Mouse (Mus musculus): ENCODE data around the gene Cideb. TPM values are rescaled to one million over a fixed set of nuclear protein-coding genes. Genes with fewer than 3 reads are reported as not detected.

Cideb gene
- polyA plus RNA-seq, 1 experiment: 3.3 TPM

GRCm38 (mm10) chr14:55782361-55782960 lies 24.2 kb upstream of the Cideb start:
- TF ChIP-seq FLI1 (IDR thresholded peaks at IDR 0.05; ENCODE audit: low read length): no peak
- no peak for TF ChIP-seq GATA1 (IDR thresholded peaks at IDR 0.05; ENCODE audit: borderline replicate concordance, low read length)
- peaks cover 36% of the 10 kb centered on the region for H3K27me3 ChIP-seq (replicated peaks)
- H3K4me3 ChIP-seq (replicated peaks): no peak overlapping the region
- peaks cover 39% of the 10 kb centered on the region for H3K4me1 ChIP-seq
- H3K9me3 ChIP-seq: no peaks in the 10 kb centered on the region
- peaks cover 32% of the 10 kb centered on the region for H3K36me3 ChIP-seq (replicated peaks; ENCODE audit: low read length)

DNA sequence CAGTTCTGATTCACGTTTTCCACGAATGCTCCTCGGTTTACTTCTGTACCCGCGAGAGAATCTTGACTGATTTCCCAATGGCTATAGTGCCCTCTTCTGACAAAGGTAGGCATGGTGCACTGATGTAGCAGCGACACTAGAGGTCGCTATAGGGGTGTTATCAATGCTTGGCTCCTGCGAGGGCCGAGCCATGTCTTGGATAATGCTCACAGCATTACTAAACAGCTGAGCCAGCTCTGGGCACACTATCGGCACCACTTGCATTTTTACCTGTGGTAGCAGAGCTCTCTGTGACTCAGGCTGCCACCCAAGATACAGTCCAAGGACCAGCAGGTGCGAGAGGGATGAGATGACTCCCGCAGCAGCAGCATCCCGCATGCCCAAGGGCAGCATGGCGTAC lies 23.1 kb upstream of the Cideb start:
- Histone ChIP-seq H3K4me1 (peaks cover 42% of the 10 kb centered on the region), H3K4me3 (replicated peaks) (peak overlapping the region; percentile 84), H3K36me3 (replicated peaks; ENCODE audit: low read length) (peaks cover 20% of the 10 kb centered on the region), H3K9me3 (no peaks in the 10 kb centered on the region), H3K27me3 (replicated peaks) (peaks cover 36% of the 10 kb centered on the region)
- no peak for TF ChIP-seq GATA1 (IDR thresholded peaks at IDR 0.05; ENCODE audit: borderline replicate concordance, low read length)
- no peak for TF ChIP-seq FLI1 (IDR thresholded peaks at IDR 0.05; ENCODE audit: low read length)

- no peaks in the 10 kb centered on the region for H3K9me3 ChIP-seq
- H3K27me3 ChIP-seq (replicated peaks): peaks cover 37% of the 10 kb centered on the region
- TF ChIP-seq GATA1 (IDR thresholded peaks at IDR 0.05; ENCODE audit: borderline replicate concordance, low read length) (no peak), FLI1 (IDR thresholded peaks at IDR 0.05; ENCODE audit: low read length) (no peak)
- no peak overlapping the region for H3K4me3 ChIP-seq (replicated peaks)
- peaks cover 14% of the 10 kb centered on the region for H3K36me3 ChIP-seq (replicated peaks; ENCODE audit: low read length)
- peaks cover 42% of the 10 kb centered on the region for H3K4me1 ChIP-seq
Observed at GRCm38 (mm10) chr14:55780736-55781135, 22.5 kb upstream of the Cideb start.

DNA sequence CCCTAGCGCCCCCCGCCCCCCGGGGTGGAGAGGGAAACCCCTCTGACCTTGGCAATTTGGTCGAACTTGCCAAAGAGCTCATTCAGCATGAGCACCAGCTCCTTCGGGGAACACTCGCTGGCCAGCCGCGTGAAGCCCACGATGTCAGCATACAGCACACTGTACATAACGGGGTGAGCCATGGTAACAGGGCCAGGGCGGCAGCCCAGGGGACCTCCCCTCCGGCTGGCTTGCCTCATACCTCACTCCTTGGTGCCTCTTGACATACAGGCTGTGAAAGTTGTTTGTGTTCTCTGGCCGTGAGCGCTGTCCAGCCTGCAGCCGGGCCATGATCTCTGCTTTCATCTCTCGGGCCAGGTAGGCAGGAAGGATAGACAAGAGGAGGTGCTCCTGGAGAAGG lies 21.4 kb upstream of the Cideb start:
- Histone ChIP-seq H3K4me1 (peaks cover 42% of the 10 kb centered on the region), H3K27me3 (replicated peaks) (peaks cover 44% of the 10 kb centered on the region), H3K4me3 (replicated peaks) (no peak overlapping the region), H3K9me3 (no peaks in the 10 kb centered on the region), H3K36me3 (replicated peaks; ENCODE audit: low read length) (peaks cover 4% of the 10 kb centered on the region)
- TF ChIP-seq GATA1 (IDR thresholded peaks at IDR 0.05; ENCODE audit: borderline replicate concordance, low read length) (no peak), FLI1 (IDR thresholded peaks at IDR 0.05; ENCODE audit: low read length) (no peak)

GRCm38 (mm10) chr14:55778686-55779085 lies 20.4 kb upstream of the Cideb start:
- Histone ChIP-seq H3K4me3 (replicated peaks) (no peak overlapping the region), H3K4me1 (peaks cover 50% of the 10 kb centered on the region), H3K36me3 (replicated peaks; ENCODE audit: low read length) (no peaks in the 10 kb centered on the region), H3K9me3 (no peaks in the 10 kb centered on the region), H3K27me3 (replicated peaks) (peaks cover 50% of the 10 kb centered on the region)
- no peak for TF ChIP-seq GATA1 (IDR thresholded peaks at IDR 0.05; ENCODE audit: borderline replicate concordance, low read length)
- TF ChIP-seq FLI1 (IDR thresholded peaks at IDR 0.05; ENCODE audit: low read length): no peak

- Histone ChIP-seq H3K27me3 (replicated peaks) (peaks cover 51% of the 10 kb centered on the region), H3K4me3 (replicated peaks) (peak overlapping the region; percentile 15), H3K36me3 (replicated peaks; ENCODE audit: low read length) (no peaks in the 10 kb centered on the region), H3K4me1 (peaks cover 46% of the 10 kb centered on the region), H3K9me3 (no peaks in the 10 kb centered on the region)
- no peak for TF ChIP-seq FLI1 (IDR thresholded peaks at IDR 0.05; ENCODE audit: low read length)
- no peak for TF ChIP-seq GATA1 (IDR thresholded peaks at IDR 0.05; ENCODE audit: borderline replicate concordance, low read length)
Observed at GRCm38 (mm10) chr14:55777806-55778205, 19.5 kb upstream of the Cideb start.

- H3K9me3 ChIP-seq: no peaks in the 10 kb centered on the region
- H3K36me3 ChIP-seq (replicated peaks; ENCODE audit: low read length): no peaks in the 10 kb centered on the region
- no peak for TF ChIP-seq FLI1 (IDR thresholded peaks at IDR 0.05; ENCODE audit: low read length)
- peaks cover 44% of the 10 kb centered on the region for H3K4me1 ChIP-seq
- H3K27me3 ChIP-seq (replicated peaks): peaks cover 52% of the 10 kb centered on the region
- H3K4me3 ChIP-seq (replicated peaks): no peak overlapping the region
Observed at GRCm38 (mm10) chr14:55777176-55777575, 18.9 kb upstream of the Cideb start.

DNA sequence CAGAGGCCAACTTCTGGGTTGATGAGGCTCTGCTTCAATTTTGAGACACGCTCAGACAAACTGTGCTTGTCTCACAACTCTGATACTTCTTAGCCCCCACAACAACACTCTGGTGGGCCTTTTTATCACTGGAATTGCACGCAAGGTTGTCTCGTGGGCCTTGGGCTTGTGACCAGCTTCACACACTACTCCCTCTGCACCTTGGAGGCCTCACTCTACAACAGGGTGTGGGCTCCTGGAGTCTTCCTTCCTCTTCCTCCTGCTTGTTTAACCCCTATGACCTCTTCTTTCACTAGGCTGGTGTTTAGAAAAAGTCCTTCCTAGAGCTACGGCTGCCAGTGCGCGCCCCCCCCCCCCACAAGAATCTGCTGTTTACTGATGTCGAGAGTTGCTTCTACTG lies 18.5 kb upstream of the Cideb start:
- no peak for TF ChIP-seq FLI1 (IDR thresholded peaks at IDR 0.05; ENCODE audit: low read length)
- peaks cover 53% of the 10 kb centered on the region for H3K27me3 ChIP-seq (replicated peaks)

DNA sequence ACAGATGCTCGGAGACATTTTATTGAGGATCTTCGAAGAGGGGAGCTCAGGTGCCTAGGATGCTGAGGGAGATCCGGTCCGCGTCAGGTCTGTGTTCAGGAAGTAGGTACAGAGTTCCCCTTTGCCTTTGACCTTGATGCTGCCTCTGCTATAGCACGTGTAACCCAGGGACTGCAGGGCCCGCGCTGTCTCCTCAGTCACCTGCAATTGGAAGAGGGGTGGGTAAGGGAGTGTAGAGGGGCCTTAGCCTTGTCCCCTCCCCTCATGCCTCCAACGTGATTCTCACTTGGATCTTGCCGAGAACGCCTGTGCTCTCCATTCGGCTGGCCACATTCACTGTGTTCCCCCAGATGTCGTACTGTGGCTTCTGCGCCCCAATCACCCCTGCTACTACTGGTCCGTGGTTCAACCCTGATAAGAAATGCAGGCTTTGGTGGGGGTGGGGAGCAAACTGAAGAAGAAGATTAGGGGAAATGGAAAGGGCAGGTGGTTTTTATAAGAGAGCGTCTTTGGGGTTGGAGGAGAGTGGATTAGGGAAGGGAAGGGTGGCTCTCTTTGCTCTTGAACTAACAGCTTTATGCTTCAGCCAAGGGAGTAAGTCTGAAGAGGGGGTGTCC lies 10.9 kb upstream of the Cideb start:
- Histone ChIP-seq H3K4me3 (replicated peaks) (peak overlapping the region; percentile 6), H3K27me3 (replicated peaks) (peaks cover 58% of the 10 kb centered on the region), H3K36me3 (replicated peaks; ENCODE audit: low read length) (no peaks in the 10 kb centered on the region), H3K9me3 (no peaks in the 10 kb centered on the region), H3K4me1 (peaks cover 73% of the 10 kb centered on the region)
- no peak for TF ChIP-seq GATA1 (IDR thresholded peaks at IDR 0.05; ENCODE audit: borderline replicate concordance, low read length)
- TF ChIP-seq FLI1 (IDR thresholded peaks at IDR 0.05; ENCODE audit: low read length): no peak

More for the DNA sequence above, 18.5 kb upstream of the Cideb start:
- Histone ChIP-seq H3K4me3 (replicated peaks) (no peak overlapping the region), H3K9me3 (no peaks in the 10 kb centered on the region), H3K4me1 (peaks cover 46% of the 10 kb centered on the region), H3K36me3 (replicated peaks; ENCODE audit: low read length) (no peaks in the 10 kb centered on the region)

DNA sequence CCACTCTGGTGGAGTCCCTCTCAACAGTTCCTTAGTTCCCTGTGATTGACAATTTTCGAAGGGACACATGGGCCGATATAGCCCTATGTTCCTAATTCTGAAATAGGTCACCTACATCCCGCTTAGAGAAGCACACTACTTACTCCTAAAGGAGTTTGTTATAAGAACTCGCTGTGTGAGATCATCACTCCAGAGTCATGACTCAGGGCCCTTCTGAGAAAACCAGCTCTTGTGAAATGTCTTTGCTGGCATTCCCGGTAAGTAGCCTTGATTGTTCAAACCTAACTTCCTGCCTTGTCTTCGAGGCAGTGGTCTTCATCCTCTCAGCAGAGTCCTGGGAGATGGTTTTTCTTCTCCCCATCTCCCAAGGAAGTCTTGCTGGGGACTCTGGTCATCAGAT lies 10.3 kb upstream of the Cideb start:
- H3K4me1 ChIP-seq: peaks cover 73% of the 10 kb centered on the region
- TF ChIP-seq GATA1 (IDR thresholded peaks at IDR 0.05; ENCODE audit: borderline replicate concordance, low read length) (no peak), FLI1 (IDR thresholded peaks at IDR 0.05; ENCODE audit: low read length) (no peak)
- no peaks in the 10 kb centered on the region for H3K9me3 ChIP-seq
- no peak overlapping the region for H3K4me3 ChIP-seq (replicated peaks)
- H3K36me3 ChIP-seq (replicated peaks; ENCODE audit: low read length): no peaks in the 10 kb centered on the region
- H3K27me3 ChIP-seq (replicated peaks): peaks cover 51% of the 10 kb centered on the region

Data from megakaryocyte, embryonic 14.5 days (primary cell).